Mouse (Mus musculus): ENCODE results near the gene 1600002K03Rik. TPM values are rescaled to one million over a fixed set of nuclear protein-coding genes. Genes with fewer than 3 reads are reported as not detected.

Gene 1600002K03Rik
- polyA plus RNA-seq, 1 experiment: 21.5 TPM

Other genes starting within 250 kb of the 1600002K03Rik start
- 3.8 and 4.1 TPM in 2 replicates for gene Arid3a, start 245.9 kb upstream of the 1600002K03Rik start, polyA plus RNA-seq (2012; rRNA removed)
- 23.5 and 25.0 TPM in 2 replicates for gene Wdr18, start 212.8 kb upstream of the 1600002K03Rik start, polyA plus RNA-seq (2012; rRNA removed)
- 0.04 TPM in 1 of 2 replicates, not detected in the other for gene Grin3b, start 202.2 kb upstream of the 1600002K03Rik start, polyA plus RNA-seq (2012; rRNA removed)
- 135 and 159 TPM in 2 replicates for gene Tmem259, start 188.6 kb upstream of the 1600002K03Rik start, polyA plus RNA-seq (2012; rRNA removed)
- 173 and 185 TPM in 2 replicates for gene Cnn2, start 184.4 kb upstream of the 1600002K03Rik start, polyA plus RNA-seq (2012; rRNA removed)
- 7.5 and 9.2 TPM in 2 replicates for gene Abca7, start 176.4 kb upstream of the 1600002K03Rik start, polyA plus RNA-seq (2012; rRNA removed)
- gene Arhgap45, start 156.3 kb upstream of the 1600002K03Rik start, polyA plus RNA-seq (2012; rRNA removed): 18.9 and 23.0 TPM in 2 replicates
- gene Polr2e, start 133.1 kb upstream of the 1600002K03Rik start, polyA plus RNA-seq (2012; rRNA removed): 141 and 178 TPM in 2 replicates
- gene Gpx4, start 125.8 kb upstream of the 1600002K03Rik start, polyA plus RNA-seq (2012; rRNA removed): 524 and 620 TPM in 2 replicates
- 34.0 and 35.4 TPM in 2 replicates for gene Sbno2, start 67.4 kb upstream of the 1600002K03Rik start, polyA plus RNA-seq (2012; rRNA removed)
- 77.3 and 89.9 TPM in 2 replicates for gene Stk11, start 57.1 kb upstream of the 1600002K03Rik start, polyA plus RNA-seq (2012; rRNA removed)
- 367 and 372 TPM in 2 replicates for gene Atp5d, start 34.3 kb upstream of the 1600002K03Rik start, polyA plus RNA-seq (2012; rRNA removed)
- 9.2 and 12.2 TPM in 2 replicates for gene Cbarp, start 32.1 kb upstream of the 1600002K03Rik start, polyA plus RNA-seq (2012; rRNA removed)
- 21.2 and 30.5 TPM in 2 replicates for gene Midn, start 24.7 kb upstream of the 1600002K03Rik start, polyA plus RNA-seq (2012; rRNA removed)
- 249 and 276 TPM in 2 replicates for gene Cirbp, start 7.0 kb upstream of the 1600002K03Rik start, polyA plus RNA-seq (2012; rRNA removed)
- gene Efna2, start 6.5 kb downstream of the 1600002K03Rik start, polyA plus RNA-seq (2012; rRNA removed): 3.0 and 3.3 TPM in 2 replicates
- 36.1 and 37.8 TPM in 2 replicates for gene Mum1, start 53.5 kb downstream of the 1600002K03Rik start, polyA plus RNA-seq (2012; rRNA removed)
- 294 and 337 TPM in 2 replicates for gene Ndufs7, start 76.2 kb downstream of the 1600002K03Rik start, polyA plus RNA-seq (2012; rRNA removed)
- gene Gamt, start 88.1 kb downstream of the 1600002K03Rik start, polyA plus RNA-seq (2012; rRNA removed): 17.4 and 19.0 TPM in 2 replicates
- 68.2 and 82.3 TPM in 2 replicates for gene Dazap1, start 88.5 kb downstream of the 1600002K03Rik start, polyA plus RNA-seq (2012; rRNA removed)
- gene Rps15, start 119.5 kb downstream of the 1600002K03Rik start, polyA plus RNA-seq (2012; rRNA removed): 3,215 and 3,453 TPM in 2 replicates
- gene Apc2, start 123.0 kb downstream of the 1600002K03Rik start, polyA plus RNA-seq (2012; rRNA removed): 0.76 and 1.4 TPM in 2 replicates
- gene 2310011J03Rik, start 147.6 kb downstream of the 1600002K03Rik start, polyA plus RNA-seq (2012; rRNA removed): 41.8 and 45.6 TPM in 2 replicates
- gene Pcsk4, start 156.6 kb downstream of the 1600002K03Rik start, polyA plus RNA-seq (2012; rRNA removed): 9.5 and 9.9 TPM in 2 replicates
- 7.7 and 18.0 TPM in 2 replicates for gene Reep6, start 157.0 kb downstream of the 1600002K03Rik start, polyA plus RNA-seq (2012; rRNA removed)
- gene Adamtsl5, start 175.5 kb downstream of the 1600002K03Rik start, polyA plus RNA-seq (2012; rRNA removed): 57.9 and 65.7 TPM in 2 replicates
- 4.5 and 6.4 TPM in 2 replicates for gene Plk5, start 183.5 kb downstream of the 1600002K03Rik start, polyA plus RNA-seq (2012; rRNA removed)
- 11.2 and 11.5 TPM in 2 replicates for gene Mex3d, start 214.7 kb downstream of the 1600002K03Rik start, polyA plus RNA-seq (2012; rRNA removed)
- gene Mbd3, start 226.6 kb downstream of the 1600002K03Rik start, polyA plus RNA-seq (2012; rRNA removed): 112 and 119 TPM in 2 replicates
- 883 and 983 TPM in 2 replicates for gene Uqcr11, start 233.9 kb downstream of the 1600002K03Rik start, polyA plus RNA-seq (2012; rRNA removed)